Mouse (Mus musculus): Measurements from ENCODE around the gene Spocd1. TPM values are rescaled to one million over a fixed set of nuclear protein-coding genes. Genes with fewer than 3 reads are reported as not detected.

Gene Spocd1
- total RNA-seq, 1 experiment = 0.13 TPM

DNA sequence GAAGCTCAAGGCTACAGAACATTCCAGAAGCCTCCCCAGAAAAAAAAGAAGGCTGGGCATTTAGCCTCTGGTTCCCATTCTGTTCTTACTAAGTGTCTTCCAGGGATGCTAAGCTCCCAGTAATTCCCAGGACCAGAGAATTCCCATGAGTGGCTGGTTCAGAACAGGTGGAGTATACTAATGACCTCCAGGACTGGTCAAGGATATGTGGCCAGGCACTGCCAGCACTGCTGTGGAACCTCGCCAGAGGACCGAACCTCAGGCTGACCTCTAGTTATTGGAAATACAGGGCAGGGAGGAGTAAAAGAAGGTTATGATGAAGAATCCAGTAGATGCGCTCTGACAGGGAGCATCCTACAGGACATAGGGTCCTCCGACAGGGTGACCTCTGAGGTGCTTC lies 26.7 kb upstream of the Spocd1 start:
- in situ Hi-C loops (cut with MboI; ENCODE audit: low sequenced_read_pairs in 2 of 2, unreplicated experiment in 2 of 2) = no loop called here
- H3K4me1 ChIP-seq (ENCODE audit: control insufficient read depth in 2 of 2, insufficient read depth in 2 of 2, low read length in 2 of 2, poor library complexity in 1 of 2) = 0 out of 4 replicates have a peak, but pooled peaks cover 0 to 2% of the 10 kb centered on the region in 2 experiments
- no peak overlapping the region for H3K27ac ChIP-seq (ENCODE audit: insufficient read depth, low read depth, low read length, poor library complexity, severe bottlenecking)
- no peaks in the 10 kb centered on the region for H3K9me3 ChIP-seq (ENCODE audit: control insufficient read depth, insufficient read depth, low read depth, low read length)
- no peak for DNase-seq (ENCODE audit: low read depth, low spot score)
- no peaks in the 10 kb centered on the region for H3K36me3 ChIP-seq (ENCODE audit: control insufficient read depth, insufficient read depth, low read length, poor library complexity, severe bottlenecking)
- no peak overlapping the region for H3K4me3 ChIP-seq (ENCODE audit: insufficient read depth in 1 of 2, low read depth in 1 of 2, low read length in 2 of 2, poor library complexity in 1 of 2, severe bottlenecking in 1 of 2)
- no peak for TF ChIP-seq ZC3H11A (IDR thresholded peaks at IDR 0.05; ENCODE audit: borderline replicate concordance, low read depth, low read length)
- TF ChIP-seq HCFC1 (IDR thresholded peaks at IDR 0.05; ENCODE audit: borderline replicate concordance, insufficient read depth, low read length) = no peak
- no peak for TF ChIP-seq ZNF384 (IDR thresholded peaks at IDR 0.05; ENCODE audit: low read depth, low read length)
- TF ChIP-seq CHD2 (IDR thresholded peaks at IDR 0.05; ENCODE audit: low read depth, low read length) = no peak
- TF ChIP-seq MAFK (IDR thresholded peaks at IDR 0.05; ENCODE audit: insufficient read depth, low read depth, low read length) = no peak
- H3K9ac ChIP-seq (ENCODE audit: insufficient read depth, low read depth, low read length, poor library complexity, severe bottlenecking) = no peak overlapping the region

DNA sequence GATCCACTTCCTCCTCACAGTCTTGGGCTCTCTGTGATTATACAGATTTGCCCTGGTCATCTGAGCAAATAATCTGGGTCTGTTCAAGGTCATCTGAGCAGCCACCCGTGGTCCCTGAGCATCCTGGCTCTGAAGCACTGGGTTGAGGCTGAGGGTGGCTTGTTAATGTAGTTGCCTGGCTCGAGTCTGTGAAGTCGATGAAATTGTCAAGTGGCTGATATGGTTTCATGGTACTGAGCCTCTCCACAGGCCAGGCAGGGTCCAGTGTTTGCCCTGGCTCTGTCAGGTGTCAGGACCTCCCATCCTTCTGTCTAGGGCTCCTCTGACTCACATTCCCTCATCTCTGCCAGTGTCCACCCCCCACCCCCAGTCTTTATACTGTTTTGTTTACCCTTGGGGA lies 25.5 kb upstream of the Spocd1 start:
- no peak overlapping the region for H3K9ac ChIP-seq (ENCODE audit: insufficient read depth, low read depth, low read length, poor library complexity, severe bottlenecking)
- TF ChIP-seq ZC3H11A (IDR thresholded peaks at IDR 0.05; ENCODE audit: borderline replicate concordance, low read depth, low read length) (no peak), MAFK (IDR thresholded peaks at IDR 0.05; ENCODE audit: insufficient read depth, low read depth, low read length) (no peak), HCFC1 (IDR thresholded peaks at IDR 0.05; ENCODE audit: borderline replicate concordance, insufficient read depth, low read length) (no peak), ZNF384 (IDR thresholded peaks at IDR 0.05; ENCODE audit: low read depth, low read length) (no peak), CHD2 (IDR thresholded peaks at IDR 0.05; ENCODE audit: low read depth, low read length) (no peak)
- 0 out of 4 replicates have a peak, but pooled peaks cover 0 to 2% of the 10 kb centered on the region in 2 experiments for H3K4me1 ChIP-seq (ENCODE audit: control insufficient read depth in 2 of 2, insufficient read depth in 2 of 2, low read length in 2 of 2, poor library complexity in 1 of 2)
- H3K4me3 ChIP-seq (ENCODE audit: insufficient read depth in 1 of 2, low read depth in 1 of 2, low read length in 2 of 2, poor library complexity in 1 of 2, severe bottlenecking in 1 of 2) = no peak overlapping the region
- in situ Hi-C loops (cut with MboI; ENCODE audit: low sequenced_read_pairs in 2 of 2, unreplicated experiment in 2 of 2) = no loop called here
- no peaks in the 10 kb centered on the region for H3K9me3 ChIP-seq (ENCODE audit: control insufficient read depth, insufficient read depth, low read depth, low read length)
- no peak for DNase-seq (ENCODE audit: low read depth, low spot score)
- no peak overlapping the region for H3K27ac ChIP-seq (ENCODE audit: insufficient read depth, low read depth, low read length, poor library complexity, severe bottlenecking)
- no peaks in the 10 kb centered on the region for H3K36me3 ChIP-seq (ENCODE audit: control insufficient read depth, insufficient read depth, low read length, poor library complexity, severe bottlenecking)

DNA sequence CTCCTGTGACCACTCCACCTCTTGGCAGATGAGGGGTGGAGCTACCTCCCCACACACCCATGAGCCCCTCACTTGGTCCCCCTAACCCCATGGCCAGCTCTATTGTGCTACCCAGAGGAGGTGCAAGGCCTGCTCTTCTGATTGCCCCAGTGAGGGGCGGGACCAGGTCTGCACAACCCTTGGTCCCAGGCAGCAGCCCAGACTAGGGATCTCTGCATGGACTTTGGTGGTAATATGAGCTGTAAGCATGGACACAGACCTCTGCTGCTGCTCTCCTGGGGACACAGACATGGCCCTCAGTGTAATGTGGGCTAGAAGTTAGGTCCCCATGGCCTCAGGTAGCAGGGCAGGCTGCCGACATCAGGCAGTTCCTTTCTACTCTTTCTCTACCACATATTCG lies 24.0 kb upstream of the Spocd1 start:
- no peak overlapping the region for H3K4me3 ChIP-seq (ENCODE audit: insufficient read depth in 1 of 2, low read depth in 1 of 2, low read length in 2 of 2, poor library complexity in 1 of 2, severe bottlenecking in 1 of 2)
- no peak overlapping the region for H3K27ac ChIP-seq (ENCODE audit: insufficient read depth, low read depth, low read length, poor library complexity, severe bottlenecking)
- no peaks in the 10 kb centered on the region for H3K9me3 ChIP-seq (ENCODE audit: control insufficient read depth, insufficient read depth, low read depth, low read length)
- 0 out of 4 replicates have a peak, but pooled peaks cover 0 to 2% of the 10 kb centered on the region in 2 experiments for H3K4me1 ChIP-seq (ENCODE audit: control insufficient read depth in 2 of 2, insufficient read depth in 2 of 2, low read length in 2 of 2, poor library complexity in 1 of 2)
- no peak for DNase-seq (ENCODE audit: low read depth, low spot score)
- no peak overlapping the region for H3K9ac ChIP-seq (ENCODE audit: insufficient read depth, low read depth, low read length, poor library complexity, severe bottlenecking)
- no peak for TF ChIP-seq ZC3H11A (IDR thresholded peaks at IDR 0.05; ENCODE audit: borderline replicate concordance, low read depth, low read length)
- TF ChIP-seq HCFC1 (IDR thresholded peaks at IDR 0.05; ENCODE audit: borderline replicate concordance, insufficient read depth, low read length) = no peak
- no peak for TF ChIP-seq MAFK (IDR thresholded peaks at IDR 0.05; ENCODE audit: insufficient read depth, low read depth, low read length)
- TF ChIP-seq CHD2 (IDR thresholded peaks at IDR 0.05; ENCODE audit: low read depth, low read length) = no peak
- TF ChIP-seq ZNF384 (IDR thresholded peaks at IDR 0.05; ENCODE audit: low read depth, low read length) = no peak
- in situ Hi-C loops (cut with MboI; ENCODE audit: low sequenced_read_pairs in 2 of 2, unreplicated experiment in 2 of 2) = no loop called here
- H3K36me3 ChIP-seq (ENCODE audit: control insufficient read depth, insufficient read depth, low read length, poor library complexity, severe bottlenecking) = no peaks in the 10 kb centered on the region

DNA sequence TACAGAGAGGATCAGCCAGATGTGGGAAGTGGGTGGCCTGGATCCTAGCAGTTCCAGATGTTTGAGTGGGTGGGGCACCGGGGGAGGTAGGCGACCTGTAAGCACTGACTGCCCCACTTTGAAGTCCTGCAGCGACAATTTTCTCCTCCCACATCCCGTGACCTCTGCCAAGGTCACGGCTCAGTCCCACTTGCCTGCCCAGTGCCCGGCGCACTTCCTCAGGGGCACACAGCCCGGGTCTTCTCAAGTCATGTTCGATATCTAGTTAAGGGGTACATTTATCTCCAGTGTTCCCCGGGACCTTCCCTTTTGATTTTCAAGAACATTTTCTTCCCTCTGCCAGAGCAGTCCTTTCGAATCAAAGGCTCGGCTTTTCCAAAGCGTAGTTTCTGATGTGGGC lies 23.0 kb upstream of the Spocd1 start:
- Histone ChIP-seq H3K9me3 (ENCODE audit: control insufficient read depth, insufficient read depth, low read depth, low read length) (no peaks in the 10 kb centered on the region), H3K4me1 (ENCODE audit: control insufficient read depth in 2 of 2, insufficient read depth in 2 of 2, low read length in 2 of 2, poor library complexity in 1 of 2) (0 out of 4 replicates have a peak, but pooled peaks cover 0 to 2% of the 10 kb centered on the region in 2 experiments), H3K9ac (ENCODE audit: insufficient read depth, low read depth, low read length, poor library complexity, severe bottlenecking) (no peak overlapping the region), H3K36me3 (ENCODE audit: control insufficient read depth, insufficient read depth, low read length, poor library complexity, severe bottlenecking) (no peaks in the 10 kb centered on the region), H3K4me3 (ENCODE audit: insufficient read depth in 1 of 2, low read depth in 1 of 2, low read length in 2 of 2, poor library complexity in 1 of 2, severe bottlenecking in 1 of 2) (no peak overlapping the region), H3K27ac (ENCODE audit: insufficient read depth, low read depth, low read length, poor library complexity, severe bottlenecking) (no peak overlapping the region)
- TF ChIP-seq MAFK (IDR thresholded peaks at IDR 0.05; ENCODE audit: insufficient read depth, low read depth, low read length) = no peak
- TF ChIP-seq HCFC1 (IDR thresholded peaks at IDR 0.05; ENCODE audit: borderline replicate concordance, insufficient read depth, low read length) = no peak
- no peak for TF ChIP-seq ZNF384 (IDR thresholded peaks at IDR 0.05; ENCODE audit: low read depth, low read length)
- TF ChIP-seq CHD2 (IDR thresholded peaks at IDR 0.05; ENCODE audit: low read depth, low read length) = no peak
- no peak for TF ChIP-seq ZC3H11A (IDR thresholded peaks at IDR 0.05; ENCODE audit: borderline replicate concordance, low read depth, low read length)
- in situ Hi-C loops (cut with MboI; ENCODE audit: low sequenced_read_pairs in 2 of 2, unreplicated experiment in 2 of 2) = no loop called here
- DNase-seq (ENCODE audit: low read depth, low spot score) = no peak

DNA sequence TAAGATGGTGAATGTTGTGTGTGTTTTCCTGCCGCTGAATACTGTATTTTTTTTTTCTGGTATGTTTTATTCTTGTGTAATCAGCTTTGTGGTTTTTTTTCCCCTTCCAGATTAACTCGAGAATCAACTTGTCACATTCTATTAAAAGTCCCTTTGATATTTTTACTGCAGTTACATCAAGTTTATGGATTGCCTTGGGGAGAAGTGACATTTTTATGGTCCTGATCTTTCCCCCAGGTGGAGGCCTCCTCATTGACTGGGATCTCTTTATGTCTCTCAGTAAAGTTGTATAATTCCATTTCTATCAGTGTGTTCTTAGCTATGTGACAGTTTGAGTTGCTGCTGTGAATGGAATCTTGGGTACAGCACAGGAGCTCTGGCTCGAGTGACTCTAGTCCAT lies 20.2 kb upstream of the Spocd1 start:
- TF ChIP-seq ZC3H11A (IDR thresholded peaks at IDR 0.05; ENCODE audit: borderline replicate concordance, low read depth, low read length) (no peak), CHD2 (IDR thresholded peaks at IDR 0.05; ENCODE audit: low read depth, low read length) (no peak), HCFC1 (IDR thresholded peaks at IDR 0.05; ENCODE audit: borderline replicate concordance, insufficient read depth, low read length) (no peak), ZNF384 (IDR thresholded peaks at IDR 0.05; ENCODE audit: low read depth, low read length) (no peak), MAFK (IDR thresholded peaks at IDR 0.05; ENCODE audit: insufficient read depth, low read depth, low read length) (no peak)
- in situ Hi-C loops (cut with MboI; ENCODE audit: low sequenced_read_pairs in 2 of 2, unreplicated experiment in 2 of 2) = no loop called here

More for the DNA sequence above, 20.2 kb upstream of the Spocd1 start:
- H3K4me1 ChIP-seq (ENCODE audit: control insufficient read depth in 2 of 2, insufficient read depth in 2 of 2, low read length in 2 of 2, poor library complexity in 1 of 2) = peaks cover 2 to 4% of the 10 kb centered on the region in 2 experiments; a peak in 2 of 4 replicates
- DNase-seq (ENCODE audit: low read depth, low spot score) = no peak
- no peaks in the 10 kb centered on the region for H3K9me3 ChIP-seq (ENCODE audit: control insufficient read depth, insufficient read depth, low read depth, low read length)
- no peak overlapping the region for H3K9ac ChIP-seq (ENCODE audit: insufficient read depth, low read depth, low read length, poor library complexity, severe bottlenecking)
- no peak overlapping the region for H3K27ac ChIP-seq (ENCODE audit: insufficient read depth, low read depth, low read length, poor library complexity, severe bottlenecking)
- H3K4me3 ChIP-seq (ENCODE audit: insufficient read depth in 1 of 2, low read depth in 1 of 2, low read length in 2 of 2, poor library complexity in 1 of 2, severe bottlenecking in 1 of 2) = no peak overlapping the region
- H3K36me3 ChIP-seq (ENCODE audit: control insufficient read depth, insufficient read depth, low read length, poor library complexity, severe bottlenecking) = no peaks in the 10 kb centered on the region
